Mouse (Mus musculus): ENCODE results near the gene Cep83. TPM values are rescaled to one million over a fixed set of nuclear protein-coding genes. Genes with fewer than 3 reads are reported as not detected.
A peak's percentile ranks its signal among the peaks of the same experiment; 100 is the strongest.

The Cep83 gene
- total and polyA plus RNA-seq, 3 experiments, result 23.9 to 231 (median 25.9) TPM

DNA sequence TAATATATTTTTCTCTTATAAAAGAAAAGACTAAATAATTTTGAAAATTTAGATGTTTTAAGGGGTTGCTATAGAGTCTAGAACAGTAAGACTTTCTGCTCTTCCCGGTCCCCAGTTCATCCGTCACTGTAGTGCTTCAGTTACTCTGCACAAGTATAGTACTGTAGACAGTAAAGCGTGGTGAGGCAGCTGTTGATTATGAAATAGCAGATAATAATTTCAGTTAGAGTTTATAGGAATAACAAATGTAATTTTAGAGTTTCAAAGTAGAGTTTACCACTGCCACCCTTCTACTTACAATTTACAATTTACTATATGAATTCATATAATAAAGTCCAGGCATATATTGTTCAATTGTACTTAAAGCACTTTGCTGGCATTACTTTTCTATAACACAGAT lies 42.0 kb downstream of the Cep83 start:
- H3K27ac ChIP-seq (ENCODE audit: control insufficient read depth, low read depth, low read length), result no peak overlapping the region

DNA sequence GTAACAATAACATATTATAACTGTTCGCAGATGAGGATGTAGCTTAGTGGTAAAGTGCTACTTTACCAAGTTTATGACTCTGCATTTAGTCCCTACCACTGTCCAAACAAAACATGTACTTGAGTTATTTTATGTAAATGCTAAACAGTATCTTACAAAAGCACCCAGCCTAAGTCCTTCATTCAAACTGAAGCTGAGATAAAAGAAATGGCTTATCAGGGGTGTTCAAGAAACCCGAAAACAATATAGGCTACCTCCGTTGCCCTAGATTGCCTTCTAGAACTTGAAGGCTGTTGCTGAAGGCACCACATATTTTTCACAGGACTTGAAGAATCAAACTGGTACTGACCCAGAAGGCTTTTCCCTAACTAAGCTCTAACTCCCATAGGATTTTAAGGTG lies 46.4 kb downstream of the Cep83 start:
- peaks cover 2% of the 10 kb centered on the region; the same call in 1 of the 2 replicates for H3K79me2 ChIP-seq (ENCODE audit: control insufficient read depth, insufficient read depth, low read length, poor library complexity)
- H3K9ac ChIP-seq (ENCODE audit: control insufficient read depth, low read depth, low read length, poor library complexity, severe bottlenecking), result no peak overlapping the region
- TF ChIP-seq GATA1 (IDR thresholded peaks at IDR 0.05; ENCODE audit: low read depth, low read length) (peak; percentile 87), POLR2A (IDR thresholded peaks at IDR 0.05; ENCODE audit: control insufficient read depth in 1 of 2, insufficient read depth in 1 of 2, low read depth in 1 of 2, low read length in 2 of 2, poor library complexity in 1 of 2) (no peak), TAL1 (IDR thresholded peaks at IDR 0.05; ENCODE audit: low read length) (peak; percentile 28; the same call in 1 of the 2 replicates), CHD1 (IDR thresholded peaks at IDR 0.05; ENCODE audit: low read depth, low read length) (no peak), SMC3 (IDR thresholded peaks at IDR 0.05; ENCODE audit: low read depth, low read length) (no peak), SIN3A (IDR thresholded peaks at IDR 0.05; ENCODE audit: low read length) (peak; percentile 70), TBP (IDR thresholded peaks at IDR 0.05; ENCODE audit: low read depth, low read length) (no peak), ETS1 (IDR thresholded peaks at IDR 0.05; ENCODE audit: low read depth, low read length) (peak; percentile 44; the same call in 1 of the 2 replicates), MYC (IDR thresholded peaks at IDR 0.05; ENCODE audit: low read depth, low read length) (no peak), TCF12 (IDR thresholded peaks at IDR 0.05; ENCODE audit: low read depth, low read length) (peak; percentile 84), GABPA (IDR thresholded peaks at IDR 0.05; ENCODE audit: low read depth, low read length) (peak; percentile 19), EP300 (IDR thresholded peaks at IDR 0.05; ENCODE audit: low read depth in 1 of 2, low read length in 2 of 2) (peak; percentile 86 to 91), POLR2AphosphoS2 (IDR thresholded peaks at IDR 0.05; ENCODE audit: low read length) (no peak), RCOR1 (IDR thresholded peaks at IDR 0.05; ENCODE audit: low read depth, low read length) (peak; percentile 54), CHD2 (IDR thresholded peaks at IDR 0.05; ENCODE audit: low read length) (no peak), BHLHE40 (IDR thresholded peaks at IDR 0.05; ENCODE audit: borderline replicate concordance, low read depth, low read length) (no peak)
- peak overlapping the region; percentile 65 for H3K27ac ChIP-seq (ENCODE audit: control insufficient read depth, low read depth, low read length)
- H3K36me3 ChIP-seq (ENCODE audit: control insufficient read depth in 1 of 2, insufficient read depth in 2 of 2, low read length in 2 of 2), result peaks cover 1 to 37% of the 10 kb centered on the region in 2 experiments; a peak in 3 of 4 replicates
- H3K4me1 ChIP-seq (ENCODE audit: control insufficient read depth in 1 of 2, insufficient read depth in 2 of 2, low read length in 2 of 2), result peaks cover 14 to 21% of the 10 kb centered on the region in 2 experiments
- DNase-seq (ENCODE audit: low read depth, low spot score), result peak; percentile 64
- no peaks in the 10 kb centered on the region for H3K9me3 ChIP-seq (replicated peaks; ENCODE audit: insufficient read depth, low read length)
- H3K4me3 ChIP-seq (ENCODE audit: control insufficient read depth in 1 of 2, insufficient read depth in 1 of 2, low read depth in 2 of 2, low read length in 2 of 2), result peak overlapping the region in 1 of 2 experiments; percentile 6; a peak in 1 of 4 replicates
- H3K27me3 ChIP-seq (ENCODE audit: control insufficient read depth in 1 of 2, insufficient read depth in 2 of 2, low read length in 2 of 2), result no peaks in the 10 kb centered on the region

More for the DNA sequence above, 42.0 kb downstream of the Cep83 start:
- no peak overlapping the region for H3K9ac ChIP-seq (ENCODE audit: control insufficient read depth, low read depth, low read length, poor library complexity, severe bottlenecking)
- H3K36me3 ChIP-seq (ENCODE audit: control insufficient read depth in 1 of 2, insufficient read depth in 2 of 2, low read length in 2 of 2), result peaks cover 0 to 47% of the 10 kb centered on the region in 2 experiments; a peak in 3 of 4 replicates
- H3K9me3 ChIP-seq (replicated peaks; ENCODE audit: insufficient read depth, low read length), result no peaks in the 10 kb centered on the region
- H3K79me2 ChIP-seq (ENCODE audit: control insufficient read depth, insufficient read depth, low read length, poor library complexity), result no peaks in the 10 kb centered on the region
- no peaks in the 10 kb centered on the region for H3K27me3 ChIP-seq (ENCODE audit: control insufficient read depth in 1 of 2, insufficient read depth in 2 of 2, low read length in 2 of 2)
- H3K4me1 ChIP-seq (ENCODE audit: control insufficient read depth in 1 of 2, insufficient read depth in 2 of 2, low read length in 2 of 2), result peaks cover 22 to 34% of the 10 kb centered on the region in 2 experiments
- DNase-seq (ENCODE audit: low read depth, low spot score), result peak; percentile 28
- H3K4me3 ChIP-seq (ENCODE audit: control insufficient read depth in 1 of 2, insufficient read depth in 1 of 2, low read depth in 2 of 2, low read length in 2 of 2), result no peak overlapping the region
- TF ChIP-seq UBTF (IDR thresholded peaks at IDR 0.05; ENCODE audit: borderline replicate concordance, insufficient read depth, low read depth, low read length), result no peak
- peak in 1 of 2 experiments; percentile 57; a peak in 1 of 4 replicates for TF ChIP-seq EP300 (IDR thresholded peaks at IDR 0.05; ENCODE audit: low read depth in 1 of 2, low read length in 2 of 2)
- TF ChIP-seq MYB (IDR thresholded peaks at IDR 0.05; ENCODE audit: low read depth, low read length), result 0 out of 2 replicates have a peak, but pooled peaks have one; percentile 54
- TF ChIP-seq ETS1 (IDR thresholded peaks at IDR 0.05; ENCODE audit: low read depth, low read length), result 0 out of 2 replicates have a peak, but pooled peaks have one; percentile 27
- TF ChIP-seq BHLHE40 (IDR thresholded peaks at IDR 0.05; ENCODE audit: borderline replicate concordance, low read depth, low read length), result no peak
- TF ChIP-seq USF1 (IDR thresholded peaks at IDR 0.05; ENCODE audit: low read depth, low read length), result no peak
- no peak for TF ChIP-seq CHD1 (IDR thresholded peaks at IDR 0.05; ENCODE audit: low read depth, low read length)
- TF ChIP-seq POLR2AphosphoS5 (IDR thresholded peaks at IDR 0.05; ENCODE audit: borderline replicate concordance, low read depth, low read length), result no peak
- TF ChIP-seq MYC (IDR thresholded peaks at IDR 0.05; ENCODE audit: low read depth, low read length), result no peak
- no peak for TF ChIP-seq JUND (IDR thresholded peaks at IDR 0.05; ENCODE audit: low read depth, low read length)

All from MEL (cell line).